Mouse (Mus musculus) liver, embryonic 14.5 days (tissue): Measurements from ENCODE around the gene Efr3b. TPM values are rescaled to one million over a fixed set of nuclear protein-coding genes. Genes with fewer than 3 reads are reported as not detected.

Experiments
- ATAC-seq: fragments of 200-750 bp; cut with Nextera tagmentation; 2 replicates; pipeline ENCODE4 v1.8.0; 2017; ENCODE audit warnings: moderate number of reproducible peaks, mild to moderate bottlenecking, moderate library complexity; ENCODE audit not compliant: insufficient read depth
- DNase-seq, 3 experiments: peaks; one replicate each; pipeline ENCODE4 v3.0.0-alpha.2; 2012 to 2013; ENCODE audit warnings: low read depth in 3 of 3, low spot score in 3 of 3
- H3K27ac ChIP-seq: fragments of 300-500 bp; sonication (generic); 2 replicates; pipeline ENCODE4 v1.5.1; 2014; ENCODE audit warnings: moderate library complexity, mild to moderate bottlenecking, control low read depth, inconsistent platforms
- H3K27me3 ChIP-seq: fragments of 300-500 bp; sonication (generic); 2 replicates; pipeline ENCODE4 v1.6.1; 2014; ENCODE audit warnings: mild to moderate bottlenecking, low read length, moderate library complexity; ENCODE audit not compliant: control insufficient read depth, insufficient read depth
- H3K36me3 ChIP-seq: fragments of 300-500 bp; sonication (generic); replicated peaks from 2 replicates; pipeline ENCODE4 v1.6.1; 2014; ENCODE audit warnings: low read depth; ENCODE audit not compliant: control insufficient read depth, insufficient read depth
- H3K4me1 ChIP-seq, 2 experiments: fragments of 200-500 bp in 1 of 2; fragments of 300-500 bp in 1 of 2; sonication (generic) in 1 of 2; replicated peaks; 2 replicates each; pipeline ENCODE4 v1.6.1; 2012 to 2014; ENCODE audit warnings: antibody characterized with exemption in 1 of 2, inconsistent platforms in 1 of 2, low read length in 1 of 2; ENCODE audit not compliant: control insufficient read depth in 2 of 2, insufficient read depth in 2 of 2
- H3K4me2 ChIP-seq: fragments of 300-500 bp; sonication (generic); 2 replicates; pipeline ENCODE4 v1.6.1; 2014; ENCODE audit warnings: low read depth, mild to moderate bottlenecking, control low read depth, moderate library complexity
- H3K4me3 ChIP-seq, 2 experiments: fragments of 200-500 bp in 1 of 2; fragments of 300-500 bp in 1 of 2; sonication (generic) in 1 of 2; 2 replicates each; pipeline ENCODE4 v1.5.1; 2012 to 2014; ENCODE audit warnings: low read depth in 2 of 2, low read length in 2 of 2, mild to moderate bottlenecking in 2 of 2, control low read depth in 1 of 2, inconsistent platforms in 1 of 2, moderate library complexity in 1 of 2; ENCODE audit not compliant: insufficient read depth in 1 of 2
- H3K9ac ChIP-seq: fragments of 300-500 bp; sonication (generic); replicated peaks from 2 replicates; pipeline ENCODE4 v1.6.1; 2014; ENCODE audit warnings: mild to moderate bottlenecking, control low read depth, moderate library complexity
- H3K9me3 ChIP-seq: fragments of 300-500 bp; sonication (generic); 2 replicates; pipeline ENCODE4 v1.6.1; 2016; ENCODE audit warnings: low read length, mixed read lengths; ENCODE audit not compliant: control insufficient read depth
- CTCF ChIP-seq: IDR thresholded peaks from 2 replicates; pipeline ENCODE4 v1.5.1; 2016; ENCODE audit warnings: antibody characterized with exemption, low read depth, control low read depth
- EP300 ChIP-seq: IDR thresholded peaks from 2 replicates; pipeline ENCODE4 v1.6.1; 2016; ENCODE audit warnings: antibody characterized with exemption, low read depth
- WGBS: fragments of 180-500 bp; shearing (Covaris S2); extraction: QIAGEN DNeasy Blood & Tissue Kit; methylation state at CpG from one replicate; pipeline ENCODE4 v1.1.7; 2014; ENCODE audit not compliant: insufficient replicate concordance; 5-methylcytosine and 5-hydroxymethylcytosine counted together
- polyA plus RNA-seq, 2 experiments: library from polyadenylated mRNA; depleted of rRNA in 1 of 2; stranded (reverse) in 1 of 2; unstranded in 1 of 2; fragments of >200 nt; fragmentation: Nextera tagmentation in 1 of 2; extraction: Ambion mirVana in 1 of 2; gene quantifications; 2 replicates each; pipeline versions ENCODE4 v1.2.1 to v1.2.3; 2012 to 2014

Efr3b gene
- polyA plus RNA-seq, 2 experiments: 0.05 to 0.10 TPM

DNA sequence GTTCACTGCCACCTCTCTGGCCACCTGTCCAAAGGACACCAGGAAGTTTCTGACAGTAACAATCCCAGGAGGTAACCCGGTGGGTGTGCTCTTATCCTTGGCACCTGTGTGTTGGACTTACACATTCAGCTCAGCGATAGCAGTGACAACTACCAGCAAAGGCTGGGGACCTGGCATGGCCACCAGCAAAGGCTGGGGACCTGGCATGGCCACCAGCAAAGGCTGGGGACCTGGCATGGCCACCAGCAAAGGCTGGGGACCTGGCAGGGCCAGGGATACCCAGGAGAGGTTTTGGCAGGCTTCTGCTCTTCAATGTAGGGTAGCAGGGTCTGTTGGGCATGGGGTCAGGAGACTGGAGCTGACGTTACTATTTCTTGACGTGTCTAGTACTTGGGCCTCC is 71.5 kb downstream of the Efr3b start:
- Histone ChIP-seq H3K4me1 (no peaks in the 10 kb centered on the region), H3K4me2 (no peak overlapping the region), H3K4me3 (no peak overlapping the region), H3K9ac (no peak overlapping the region), H3K36me3 (no peaks in the 10 kb centered on the region), H3K27ac (no peak overlapping the region), H3K27me3 (no peaks in the 10 kb centered on the region), H3K9me3 (no peaks in the 10 kb centered on the region)
- no peak for DNase-seq
- no peak for ATAC-seq
- WGBS: 72% methylated on average over 4 of the region's 4 CpGs
- no peak for TF ChIP-seq CTCF
- TF ChIP-seq EP300: no peak

- H3K9me3 ChIP-seq: no peaks in the 10 kb centered on the region
- ATAC-seq: no peak
- no peak for DNase-seq
- H3K27me3 ChIP-seq: no peaks in the 10 kb centered on the region; the same call in 1 of the 2 replicates
- peak overlapping the region; percentile 67 for H3K4me2 ChIP-seq
- WGBS: 46% methylated on average over 4 of the region's 4 CpGs
- H3K4me3 ChIP-seq: peak overlapping the region in 1 of 2 experiments; percentile 49; a peak in 2 of 4 replicates
- TF ChIP-seq EP300 (no peak), CTCF (peak; percentile 24; the same call in 1 of the 2 replicates)
- no peak overlapping the region for H3K9ac ChIP-seq
- H3K4me1 ChIP-seq: peaks cover 0 to 5% of the 10 kb centered on the region in 2 experiments; a peak in 2 of 4 replicates
- no peak overlapping the region for H3K27ac ChIP-seq
- H3K36me3 ChIP-seq: no peaks in the 10 kb centered on the region
Measured at GRCm38 (mm10) chr12:3960553-3960952, 78.2 kb downstream of the Efr3b start.

DNA sequence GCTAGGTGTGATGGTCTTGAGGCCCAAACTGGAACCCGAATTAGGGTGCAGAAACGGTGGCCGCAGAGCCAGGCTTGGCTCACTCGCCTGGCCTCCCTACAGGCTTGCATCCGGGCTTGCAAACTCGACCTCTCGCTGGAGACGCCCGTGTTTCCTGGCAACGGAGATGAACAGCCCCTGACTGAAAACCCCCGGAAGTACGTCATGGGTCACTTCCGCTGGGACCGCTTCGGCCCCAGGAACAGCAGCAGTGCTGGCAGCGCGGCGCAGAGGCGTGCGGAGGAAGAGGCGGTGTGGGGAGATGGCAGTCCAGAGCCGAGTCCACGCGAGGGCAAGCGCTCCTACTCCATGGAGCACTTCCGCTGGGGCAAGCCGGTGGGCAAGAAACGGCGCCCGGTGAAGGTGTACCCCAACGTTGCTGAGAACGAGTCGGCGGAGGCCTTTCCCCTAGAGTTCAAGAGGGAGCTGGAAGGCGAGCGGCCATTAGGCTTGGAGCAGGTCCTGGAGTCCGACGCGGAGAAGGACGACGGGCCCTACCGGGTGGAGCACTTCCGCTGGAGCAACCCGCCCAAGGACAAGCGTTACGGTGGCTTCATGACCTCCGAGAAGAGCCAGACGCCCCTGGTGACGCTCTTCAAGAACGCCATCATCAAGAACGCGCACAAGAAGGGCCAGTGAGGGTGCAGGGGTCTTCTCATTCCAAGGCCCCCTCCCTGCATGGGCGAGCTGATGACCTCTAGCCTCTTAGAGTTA is 78.7 kb downstream of the Efr3b start:
- no peaks in the 10 kb centered on the region for H3K36me3 ChIP-seq
- H3K27ac ChIP-seq: no peak overlapping the region
- no peaks in the 10 kb centered on the region for H3K9me3 ChIP-seq
- peak; percentile 75 for ATAC-seq
- H3K4me2 ChIP-seq: peak overlapping the region; percentile 67
- H3K4me1 ChIP-seq: peaks cover 0 to 5% of the 10 kb centered on the region in 2 experiments; a peak in 2 of 4 replicates
- H3K27me3 ChIP-seq: no peaks in the 10 kb centered on the region; the same call in 1 of the 2 replicates
- H3K9ac ChIP-seq: peak overlapping the region; percentile 34
- 2% methylated on average over 53 of the region's 53 CpGs for WGBS
- peak; percentile 36 to 52 (median 42) for DNase-seq
- TF ChIP-seq CTCF: no peak
- TF ChIP-seq EP300: no peak
- H3K4me3 ChIP-seq: peak overlapping the region; percentile 49 to 54

DNA sequence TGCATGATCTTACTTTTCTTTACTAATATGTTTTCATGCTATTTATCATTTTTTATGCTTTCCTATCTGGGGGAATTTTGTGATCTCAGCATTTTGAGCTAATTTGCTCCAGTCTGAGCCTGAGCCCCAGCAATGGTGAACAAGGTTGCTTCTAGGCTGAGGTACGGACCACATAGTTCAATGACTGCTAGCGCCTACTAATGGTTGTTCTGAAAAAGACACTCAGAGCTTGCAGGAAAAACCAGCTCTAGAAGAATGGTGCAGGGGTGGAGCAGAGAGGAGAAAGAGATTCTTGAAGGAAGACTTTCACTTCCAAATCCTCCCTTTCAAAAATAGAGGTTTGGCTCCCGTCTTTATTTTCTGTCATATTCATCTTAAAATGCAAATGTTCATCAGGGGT is 82.4 kb downstream of the Efr3b start:
- DNase-seq: no peak
- no peak for ATAC-seq
- 8% methylated on average over 3 of the region's 3 CpGs for WGBS
- Histone ChIP-seq H3K9ac (no peak overlapping the region), H3K4me1 (peaks cover 0 to 5% of the 10 kb centered on the region in 2 experiments; a peak in 2 of 4 replicates), H3K27ac (no peak overlapping the region), H3K9me3 (no peaks in the 10 kb centered on the region), H3K27me3 (peaks cover 5% of the 10 kb centered on the region), H3K4me3 (no peak overlapping the region), H3K4me2 (no peak overlapping the region), H3K36me3 (no peaks in the 10 kb centered on the region)
- TF ChIP-seq CTCF: 0 out of 2 replicates have a peak, but pooled peaks have one; percentile 27
- TF ChIP-seq EP300: no peak

GRCm38 (mm10) chr12:3955371-3955770 is 83.3 kb downstream of the Efr3b start:
- Histone ChIP-seq H3K9me3 (no peaks in the 10 kb centered on the region), H3K27ac (no peak overlapping the region), H3K36me3 (no peaks in the 10 kb centered on the region), H3K4me3 (no peak overlapping the region), H3K4me1 (peaks cover 0 to 1% of the 10 kb centered on the region in 2 experiments; a peak in 2 of 4 replicates), H3K4me2 (no peak overlapping the region), H3K9ac (no peak overlapping the region), H3K27me3 (peaks cover 5% of the 10 kb centered on the region)
- 25% methylated on average over 10 of the region's 10 CpGs for WGBS
- TF ChIP-seq CTCF: no peak
- no peak for TF ChIP-seq EP300
- ATAC-seq (no peak), DNase-seq (peak in 1 of 3 experiments; percentile 26)
